Mouse (Mus musculus) MEL (cell line): ENCODE results near the gene Gm3336.

Source experiments
- CTCF ChIP-seq, 3 experiments: IDR thresholded peaks in 2 of 3; conservative IDR thresholded peaks in 1 of 3; 2 replicates each; pipeline ENCODE4 v1.5.1; 2011 to 2012; ENCODE audit warnings: low read length in 3 of 3, low read depth in 2 of 3, mild to moderate bottlenecking in 2 of 3, improper control_type of control experiment in 1 of 3, inconsistent platforms in 1 of 3, mixed read lengths in 1 of 3, moderate library complexity in 1 of 3; ENCODE audit not compliant: control insufficient read depth in 1 of 3, insufficient read depth in 1 of 3, poor library complexity in 1 of 3, severe bottlenecking in 1 of 3
- RCOR1 ChIP-seq: IDR thresholded peaks from 2 replicates; pipeline ENCODE4 v1.6.1; 2012; ENCODE audit warnings: low read depth, mild to moderate bottlenecking, inconsistent platforms, low read length, improper control_type of control experiment
- ZNF384 ChIP-seq: IDR thresholded peaks from 2 replicates; pipeline ENCODE4 v1.6.1; 2012; ENCODE audit warnings: low read depth, mild to moderate bottlenecking, inconsistent platforms, low read length, improper control_type of control experiment

DNA sequence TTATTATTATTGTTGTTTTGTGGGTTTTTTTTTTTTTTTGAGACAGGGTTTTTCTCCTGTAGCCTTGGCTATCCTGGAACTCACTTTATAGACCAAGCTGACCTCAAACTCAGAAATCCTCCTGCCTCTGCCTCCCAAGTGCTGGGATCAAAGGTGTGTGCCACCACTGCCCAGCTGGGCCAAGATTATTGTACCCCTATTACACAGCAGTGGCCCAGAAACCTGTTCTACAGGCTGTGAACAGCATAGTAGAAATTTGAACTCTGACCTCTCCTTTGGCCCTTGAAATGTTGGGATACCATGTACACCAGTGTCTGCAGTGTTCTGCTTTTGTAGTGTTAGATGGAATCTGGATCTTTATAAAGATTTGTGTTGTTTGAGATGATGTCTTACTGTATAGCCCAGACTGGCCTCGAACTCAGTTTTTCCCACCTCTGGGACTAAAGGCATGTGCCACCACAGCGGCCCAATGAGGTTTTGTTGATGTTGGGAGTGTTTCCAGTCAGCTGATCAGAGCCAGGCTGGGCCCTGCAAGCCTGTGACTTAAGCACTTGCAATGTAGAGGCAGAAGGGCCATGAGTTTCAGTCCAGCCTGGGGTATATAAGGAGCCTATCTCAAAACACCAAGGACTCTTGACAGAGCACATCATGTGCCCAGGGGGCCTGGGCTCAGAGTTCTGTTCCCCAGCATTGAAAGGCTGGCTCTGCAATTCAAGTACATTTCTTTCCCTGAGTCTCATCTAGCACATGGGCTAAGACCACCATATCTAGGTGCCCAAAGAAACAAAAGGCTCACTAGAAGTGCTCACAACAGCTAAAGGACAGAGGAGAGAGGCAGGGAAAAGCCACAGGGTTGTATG lies 16.1 kb upstream of the Gm3336 start:
- no peak for TF ChIP-seq CTCF (IDR thresholded peaks at IDR 0.05 in 2 of 3, conservative IDR thresholded peaks at IDR 0.05 in 1 of 3; ENCODE audit: control insufficient read depth in 1 of 3, insufficient read depth in 1 of 3, low read depth in 2 of 3, low read length in 3 of 3, poor library complexity in 1 of 3, severe bottlenecking in 1 of 3)
- no peak for TF ChIP-seq ZNF384
- no peak for TF ChIP-seq RCOR1
